Mouse (Mus musculus) hindbrain, embryonic 14.5 days (tissue): ENCODE results near the gene Rdh13. TPM values are rescaled to one million over a fixed set of nuclear protein-coding genes. Genes with fewer than 3 reads are reported as not detected.

Source experiments
- ATAC-seq: fragments of 200-750 bp; cut with Nextera tagmentation; 2 replicates; pipeline ENCODE4 v1.8.0; 2017; ENCODE audit warnings: moderate number of reproducible peaks, mild to moderate bottlenecking, moderate TSS enrichment, moderate library complexity; ENCODE audit not compliant: low FRiP score
- DNase-seq: peaks from one replicate; pipeline ENCODE4 v3.0.0-alpha.2; 2015; ENCODE audit warnings: low spot score
- H3K27ac ChIP-seq: fragments of 300-500 bp; sonication (generic); 2 replicates; pipeline ENCODE4 v1.5.1; 2014; ENCODE audit warnings: mild to moderate bottlenecking, moderate library complexity
- H3K27me3 ChIP-seq: fragments of 300-500 bp; sonication (generic); 2 replicates; pipeline ENCODE4 v1.6.1; 2014; ENCODE audit warnings: mild to moderate bottlenecking, low read length, mixed read lengths; ENCODE audit not compliant: control insufficient read depth, insufficient read depth
- H3K36me3 ChIP-seq: fragments of 300-500 bp; sonication (generic); replicated peaks from 2 replicates; pipeline ENCODE4 v1.6.1; 2014; ENCODE audit not compliant: control insufficient read depth, insufficient read depth
- H3K4me1 ChIP-seq: fragments of 300-500 bp; sonication (generic); replicated peaks from 2 replicates; pipeline ENCODE4 v1.6.1; 2014; ENCODE audit warnings: antibody characterized with exemption, low read length, mixed read lengths; ENCODE audit not compliant: control insufficient read depth, insufficient read depth
- H3K4me2 ChIP-seq: fragments of 300-500 bp; sonication (generic); replicated peaks from 2 replicates; pipeline ENCODE4 v1.6.1; 2014; ENCODE audit warnings: mild to moderate bottlenecking, moderate library complexity
- H3K4me3 ChIP-seq: fragments of 300-500 bp; sonication (generic); replicated peaks from 2 replicates; pipeline ENCODE4 v1.5.1; 2014; ENCODE audit warnings: mild to moderate bottlenecking, low read length
- H3K9ac ChIP-seq: fragments of 300-500 bp; sonication (generic); 2 replicates; pipeline ENCODE4 v1.6.1; 2014
- H3K9me3 ChIP-seq: fragments of 300-500 bp; sonication (generic); 2 replicates; pipeline ENCODE4 v1.6.1; 2016; ENCODE audit warnings: low read length; ENCODE audit not compliant: control insufficient read depth
- WGBS: fragments of 180-500 bp; shearing (Covaris S2); extraction: QIAGEN DNeasy Blood & Tissue Kit; methylation state at CpG from one replicate; pipeline ENCODE4 v1.1.7; 2014; 5-methylcytosine and 5-hydroxymethylcytosine counted together
- polyA plus RNA-seq: library from polyadenylated mRNA; unstranded; fragments of >200 nt; fragmentation: Nextera tagmentation; extraction: Ambion mirVana; gene quantifications from 2 replicates; pipeline ENCODE4 v1.2.1, GENCODE M21; 2014

Rdh13 gene
- polyA plus RNA-seq, 1 experiment from 2014 or later: 41.6 TPM

- H3K4me3 ChIP-seq: peak overlapping the region; percentile 42
- no peak overlapping the region for H3K27ac ChIP-seq
- no peaks in the 10 kb centered on the region; the same call in 1 of the 2 replicates for H3K4me1 ChIP-seq
- peak overlapping the region; percentile 59 for H3K9ac ChIP-seq
- DNase-seq: peak; percentile 84
- H3K4me2 ChIP-seq: peak overlapping the region; percentile 78
- under 1% methylated on average over 24 of the region's 24 CpGs for WGBS
- H3K9me3 ChIP-seq: no peaks in the 10 kb centered on the region
- peaks cover 40% of the 10 kb centered on the region for H3K27me3 ChIP-seq
- peak; percentile 88 for ATAC-seq
- no peaks in the 10 kb centered on the region for H3K36me3 ChIP-seq
Measured at GRCm38 (mm10) chr7:4471179-4471555, 25.7 kb upstream of the Rdh13 start.

- no peak overlapping the region for H3K27ac ChIP-seq
- no peaks in the 10 kb centered on the region; the same call in 1 of the 2 replicates for H3K4me1 ChIP-seq
- peak overlapping the region; percentile 42 for H3K4me3 ChIP-seq
- 2% methylated on average over 34 of the region's 35 CpGs for WGBS
- peaks cover 39% of the 10 kb centered on the region for H3K27me3 ChIP-seq
- no peaks in the 10 kb centered on the region for H3K9me3 ChIP-seq
- ATAC-seq: peak; percentile 58
- H3K9ac ChIP-seq: peak overlapping the region; percentile 59
- peak; percentile 65 for DNase-seq
- H3K4me2 ChIP-seq: peak overlapping the region; percentile 78
- H3K36me3 ChIP-seq: no peaks in the 10 kb centered on the region
Measured at GRCm38 (mm10) chr7:4470275-4471178, 25.1 kb upstream of the Rdh13 start.

GRCm38 (mm10) chr7:4467801-4468200, 22.4 kb upstream of the Rdh13 start:
- Histone ChIP-seq H3K4me2 (no peak overlapping the region), H3K4me1 (no peaks in the 10 kb centered on the region; the same call in 1 of the 2 replicates), H3K9me3 (no peaks in the 10 kb centered on the region), H3K9ac (no peak overlapping the region), H3K27ac (no peak overlapping the region), H3K4me3 (no peak overlapping the region), H3K27me3 (peaks cover 16% of the 10 kb centered on the region), H3K36me3 (no peaks in the 10 kb centered on the region)
- DNase-seq: no peak
- WGBS: 77% methylated on average over 3 of the region's 3 CpGs
- no peak for ATAC-seq

GRCm38 (mm10) chr7:4464194-4464824, 18.9 kb upstream of the Rdh13 start:
- H3K9me3 ChIP-seq: no peaks in the 10 kb centered on the region
- WGBS: 19% methylated on average over 12 of the region's 12 CpGs

GRCm38 (mm10) chr7:4460576-4461434, 15.4 kb upstream of the Rdh13 start, which contains the start of gene Eps8l1:
TSS of gene Eps8l1 (plus strand) at chr7:4460674.
- Histone ChIP-seq H3K36me3 (no peaks in the 10 kb centered on the region), H3K9me3 (no peaks in the 10 kb centered on the region), H3K27ac (no peak within 1 kb of the TSS), H3K27me3 (no peaks in the 10 kb centered on the region), H3K4me3 (peak within 1 kb of the TSS; percentile 8), H3K4me2 (peak within 1 kb of the TSS; percentile 40), H3K9ac (0 out of 2 replicates have a peak within 1 kb of the TSS, but pooled peaks have one; percentile 20), H3K4me1 (no peaks in the 10 kb centered on the region)
- ATAC-seq (peak; percentile 37; the same call in 1 of the 2 replicates), DNase-seq (no peak)
- 62% methylated on average over 14 of the region's 16 CpGs for WGBS

More at GRCm38 (mm10) chr7:4464194-4464824, 18.9 kb upstream of the Rdh13 start:
- H3K4me1 ChIP-seq: no peaks in the 10 kb centered on the region
- DNase-seq: no peak
- no peak overlapping the region for H3K4me3 ChIP-seq
- H3K27ac ChIP-seq: no peak overlapping the region
- no peak for ATAC-seq
- no peak overlapping the region for H3K4me2 ChIP-seq
- H3K9ac ChIP-seq: no peak overlapping the region
- H3K36me3 ChIP-seq: no peaks in the 10 kb centered on the region
- H3K27me3 ChIP-seq: no peaks in the 10 kb centered on the region

- ATAC-seq: no peak
- Histone ChIP-seq H3K9ac (no peak overlapping the region), H3K9me3 (no peaks in the 10 kb centered on the region), H3K4me2 (no peak overlapping the region), H3K27ac (no peak overlapping the region), H3K4me3 (no peak overlapping the region), H3K36me3 (no peaks in the 10 kb centered on the region), H3K4me1 (no peaks in the 10 kb centered on the region), H3K27me3 (no peaks in the 10 kb centered on the region)
- no peak for DNase-seq
- WGBS: 22% methylated on average over 4 of the region's 4 CpGs
Measured at GRCm38 (mm10) chr7:4452644-4453043, 7.2 kb upstream of the Rdh13 start.

- H3K27ac ChIP-seq: no peak overlapping the region
- ATAC-seq (no peak), DNase-seq (no peak)
- H3K27me3 ChIP-seq: no peaks in the 10 kb centered on the region
- no peak overlapping the region for H3K4me3 ChIP-seq
- H3K36me3 ChIP-seq: no peaks in the 10 kb centered on the region
- H3K9ac ChIP-seq: no peak overlapping the region
- H3K4me2 ChIP-seq: no peak overlapping the region
- H3K9me3 ChIP-seq: no peaks in the 10 kb centered on the region
- WGBS: 12% methylated on average over 2 of the region's 2 CpGs
- peaks cover 7% of the 10 kb centered on the region; the same call in 1 of the 2 replicates for H3K4me1 ChIP-seq
Measured at GRCm38 (mm10) chr7:4449211-4449610, 3.8 kb upstream of the Rdh13 start.

- no peak overlapping the region for H3K4me3 ChIP-seq
- WGBS: 84% methylated on average over 3 of the region's 3 CpGs
- peaks cover 6% of the 10 kb centered on the region for H3K36me3 ChIP-seq
- no peak overlapping the region for H3K9ac ChIP-seq
- no peak overlapping the region for H3K27ac ChIP-seq
- H3K27me3 ChIP-seq: no peaks in the 10 kb centered on the region
- DNase-seq (no peak), ATAC-seq (no peak)
- peaks cover 7% of the 10 kb centered on the region; the same call in 1 of the 2 replicates for H3K4me1 ChIP-seq
- no peak overlapping the region for H3K4me2 ChIP-seq
- H3K9me3 ChIP-seq: no peaks in the 10 kb centered on the region
Measured at GRCm38 (mm10) chr7:4448439-4448838, 3.0 kb upstream of the Rdh13 start.
